Mouse (Mus musculus): ENCODE results near the gene Tcea3. TPM values are rescaled to one million over a fixed set of nuclear protein-coding genes. Genes with fewer than 3 reads are reported as not detected.
A peak's percentile ranks its signal among the peaks of the same experiment; 100 is the strongest.

Gene Tcea3
- polyA plus RNA-seq, 1 experiment from 2014 or later, result 20.8 TPM

DNA sequence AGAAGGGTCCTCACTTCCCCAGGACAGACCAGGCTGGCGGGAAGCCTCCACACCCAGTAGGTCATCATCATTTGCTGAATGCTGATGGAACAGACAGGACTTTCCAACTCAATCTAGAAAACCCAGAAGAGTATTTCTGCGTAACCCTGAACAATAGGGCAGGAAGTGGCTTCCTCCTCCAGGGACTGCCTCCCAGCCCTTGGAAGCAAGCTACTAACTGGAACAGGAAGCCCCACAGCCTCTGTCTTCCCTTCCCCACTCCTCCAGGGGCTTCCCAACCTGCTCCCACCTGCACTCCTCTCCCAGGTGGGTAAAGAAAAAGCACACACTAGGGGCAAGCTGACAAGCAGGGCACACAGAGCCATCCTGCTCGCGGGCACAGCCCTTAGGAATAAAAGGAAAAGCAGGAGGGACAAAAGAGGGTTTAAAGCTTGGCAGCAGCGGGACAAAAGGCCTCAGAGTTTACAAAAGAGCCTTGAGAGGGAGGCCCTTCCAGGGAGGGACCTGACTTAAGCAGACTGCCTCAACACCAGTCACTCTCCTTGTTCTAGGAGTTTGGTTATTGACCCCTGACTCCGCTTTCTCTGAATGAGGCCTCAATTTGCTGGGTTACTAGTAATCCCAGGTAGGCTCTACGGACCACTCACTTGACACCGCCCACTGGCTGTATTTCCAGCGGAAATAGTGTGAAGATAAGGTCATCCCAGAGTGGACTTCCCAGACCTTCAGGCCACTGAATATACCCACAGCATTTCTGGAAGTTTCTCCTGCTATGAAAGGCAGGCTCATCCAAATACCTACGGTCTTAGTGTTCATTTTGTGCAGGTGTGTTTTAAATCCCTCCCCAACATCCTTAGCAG lies 35.3 kb downstream of the Tcea3 start:
- Histone ChIP-seq H3K9ac (no peak overlapping the region), H3K9me3 (no peaks in the 10 kb centered on the region), H3K4me3 (replicated peaks) (no peak overlapping the region), H3K27me3 (replicated peaks) (no peaks in the 10 kb centered on the region), H3K4me2 (peak overlapping the region; percentile 28), H3K4me1 (peaks cover 27% of the 10 kb centered on the region), H3K36me3 (peaks cover 5% of the 10 kb centered on the region; the same call in 1 of the 2 replicates), H3K27ac (peak overlapping the region; percentile 96)
- no peak for ATAC-seq (ENCODE audit: insufficient read depth, low FRiP score, low read depth)
- 35% methylated on average over 10 of the region's 10 CpGs for WGBS

DNA sequence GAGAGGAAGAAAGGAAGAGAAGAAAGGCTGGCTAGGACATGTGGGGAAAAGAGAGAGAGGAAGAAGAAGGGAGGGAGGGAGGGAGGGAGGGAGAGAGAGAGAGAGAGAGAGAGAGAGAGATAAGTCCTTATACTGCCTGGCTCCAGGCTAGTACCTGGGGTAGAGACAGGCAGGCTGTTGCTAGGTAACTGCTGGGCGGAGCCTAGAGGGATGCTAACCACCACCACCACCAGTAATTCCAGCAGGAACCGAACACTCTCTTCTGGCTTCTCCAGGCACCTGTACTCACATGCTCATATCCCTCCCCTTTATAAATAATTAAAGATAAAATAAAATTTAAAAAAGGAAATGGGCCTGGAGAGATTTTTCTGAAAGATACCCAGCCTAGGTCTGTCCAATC lies 36.3 kb downstream of the Tcea3 start:
- H3K4me1 ChIP-seq, result peaks cover 27% of the 10 kb centered on the region
- ATAC-seq (ENCODE audit: insufficient read depth, low FRiP score, low read depth), result no peak
- WGBS, result 43% methylated on average over 2 of the region's 2 CpGs
- H3K4me3 ChIP-seq (replicated peaks), result no peak overlapping the region
- H3K27ac ChIP-seq, result peak overlapping the region; percentile 96
- peaks cover 13% of the 10 kb centered on the region for H3K36me3 ChIP-seq
- H3K9ac ChIP-seq, result no peak overlapping the region
- H3K4me2 ChIP-seq, result peak overlapping the region; percentile 84
- no peaks in the 10 kb centered on the region for H3K9me3 ChIP-seq
- H3K27me3 ChIP-seq (replicated peaks), result no peaks in the 10 kb centered on the region

DNA sequence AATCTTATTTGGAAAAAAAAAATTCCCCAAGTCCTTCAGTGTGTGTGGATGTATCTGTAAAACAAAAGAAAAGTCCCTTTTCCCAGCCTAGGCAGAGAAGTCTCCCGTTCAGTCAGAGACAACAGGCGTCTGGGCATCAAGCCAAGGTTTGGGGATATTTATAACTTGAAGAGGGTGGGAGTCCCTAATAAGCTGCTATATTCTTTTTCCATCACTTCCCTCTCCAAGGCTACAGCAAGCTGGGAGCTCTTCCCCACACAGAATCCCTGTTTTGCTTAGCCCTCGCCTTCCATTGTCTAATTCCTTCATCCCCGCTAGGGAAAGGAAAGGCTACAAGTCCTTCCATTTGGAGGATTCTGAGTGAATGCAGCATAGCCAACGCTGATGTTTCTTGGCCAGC lies 36.9 kb downstream of the Tcea3 start, which contains the start of gene Zfp46:
Zfp46 (plus strand) TSS at position 229 of the 400 bp plus-strand sequence.
- Histone ChIP-seq H3K27me3 (replicated peaks) (no peaks in the 10 kb centered on the region), H3K9ac (peak within 1 kb of the TSS; percentile 44; the same call in 1 of the 2 replicates), H3K4me3 (replicated peaks) (peak within 1 kb of the TSS; percentile 62), H3K9me3 (no peaks in the 10 kb centered on the region), H3K4me2 (peak within 1 kb of the TSS; percentile 84), H3K27ac (peak within 1 kb of the TSS; percentile 96), H3K4me1 (peaks cover 27% of the 10 kb centered on the region), H3K36me3 (peaks cover 20% of the 10 kb centered on the region)
- 24% methylated on average over 5 of the region's 5 CpGs for WGBS
- ATAC-seq (ENCODE audit: insufficient read depth, low FRiP score, low read depth), result no peak

DNA sequence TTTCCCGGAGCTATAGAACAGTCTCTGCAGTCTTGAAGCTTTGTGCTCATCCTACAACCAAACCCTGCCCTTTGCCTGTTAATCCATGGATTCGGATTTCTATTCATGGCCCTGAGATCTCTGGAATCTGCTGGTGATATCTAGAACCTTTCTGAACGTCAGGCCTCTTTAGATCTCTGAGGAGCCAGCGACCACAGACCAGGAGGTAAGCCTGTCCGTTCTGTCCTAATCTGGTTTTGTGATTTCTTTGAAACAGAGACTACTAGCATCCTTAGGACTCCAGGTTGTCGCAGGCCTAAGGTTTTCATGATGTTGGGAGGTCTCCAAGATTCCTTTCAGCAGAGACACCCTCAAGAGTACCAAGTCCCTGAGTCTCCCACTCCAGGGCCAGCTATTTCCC lies 37.4 kb downstream of the Tcea3 start:
- Histone ChIP-seq H3K4me1 (peaks cover 27% of the 10 kb centered on the region), H3K9ac (peak overlapping the region; percentile 10; the same call in 1 of the 2 replicates), H3K4me3 (replicated peaks) (peak overlapping the region; percentile 62), H3K36me3 (peaks cover 24% of the 10 kb centered on the region), H3K27me3 (replicated peaks) (no peaks in the 10 kb centered on the region), H3K4me2 (peak overlapping the region; percentile 84), H3K27ac (peak overlapping the region; percentile 96), H3K9me3 (no peaks in the 10 kb centered on the region)
- ATAC-seq (ENCODE audit: insufficient read depth, low FRiP score, low read depth), result no peak
- 28% methylated on average over 6 of the region's 6 CpGs for WGBS

DNA sequence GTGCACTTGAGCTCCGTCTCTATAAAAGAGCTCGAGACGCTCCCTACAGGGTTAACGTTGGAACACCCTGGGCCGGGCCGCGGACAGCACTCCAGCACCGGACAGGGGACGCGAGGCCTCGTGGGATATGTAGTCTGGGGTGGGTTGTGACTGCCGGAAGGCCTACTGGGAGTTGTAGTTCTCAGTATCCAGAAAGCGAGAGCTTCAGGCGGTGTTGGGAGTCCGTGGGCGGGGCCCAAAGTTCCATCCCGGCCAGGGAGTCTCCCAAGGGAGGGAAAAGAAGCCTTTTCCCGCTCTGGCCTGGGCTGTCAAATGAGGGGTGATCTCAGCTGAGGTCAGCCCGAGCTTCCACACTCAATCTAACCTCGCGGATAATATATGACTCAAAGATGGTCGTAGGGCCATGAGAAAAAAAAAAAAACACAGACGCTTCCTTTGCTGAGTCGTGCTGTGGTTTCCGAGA lies 37.9 kb downstream of the Tcea3 start:
- H3K27ac ChIP-seq, result peak overlapping the region; percentile 96
- no peaks in the 10 kb centered on the region for H3K9me3 ChIP-seq
- H3K4me1 ChIP-seq, result peaks cover 27% of the 10 kb centered on the region
- H3K9ac ChIP-seq, result peak overlapping the region; percentile 44; the same call in 1 of the 2 replicates
- WGBS, result under 1% methylated on average over 25 of the region's 25 CpGs
- ATAC-seq (ENCODE audit: insufficient read depth, low FRiP score, low read depth), result peak; percentile 96
- peaks cover 29% of the 10 kb centered on the region for H3K36me3 ChIP-seq
- no peaks in the 10 kb centered on the region for H3K27me3 ChIP-seq (replicated peaks)
- peak overlapping the region; percentile 62 for H3K4me3 ChIP-seq (replicated peaks)
- peak overlapping the region; percentile 84 for H3K4me2 ChIP-seq

DNA sequence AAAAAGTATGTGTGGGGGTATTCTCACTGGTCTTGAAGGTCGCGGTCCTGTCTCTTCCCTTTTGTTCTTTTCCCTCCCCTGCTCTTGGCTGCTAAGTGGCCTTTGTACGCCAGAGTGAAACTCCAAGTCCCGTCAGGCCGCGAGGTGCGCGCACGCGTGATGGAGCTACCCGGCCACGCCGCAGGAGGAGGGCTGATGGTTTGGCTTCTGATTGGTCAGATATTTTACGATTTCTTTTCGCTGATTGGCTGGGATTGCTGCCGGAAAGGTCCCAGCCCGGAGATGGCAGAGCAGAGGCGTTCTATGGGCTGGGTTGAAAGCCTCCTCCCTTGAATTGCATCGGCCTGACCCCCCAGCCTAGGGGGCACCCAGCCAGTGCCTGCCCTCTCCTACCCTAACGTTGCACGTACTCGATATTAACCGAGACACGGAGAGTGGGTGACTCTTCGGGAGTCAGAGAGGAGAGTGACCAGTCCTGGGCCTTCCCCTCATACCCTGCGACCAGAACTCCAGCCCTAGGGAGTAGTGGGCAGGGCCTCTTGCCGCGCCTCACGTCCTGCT lies 38.4 kb downstream of the Tcea3 start:
- Histone ChIP-seq H3K4me1 (peaks cover 27% of the 10 kb centered on the region), H3K27me3 (replicated peaks) (no peaks in the 10 kb centered on the region), H3K4me3 (replicated peaks) (peak overlapping the region; percentile 62), H3K9ac (peak overlapping the region; percentile 64), H3K4me2 (peak overlapping the region; percentile 84), H3K27ac (peak overlapping the region; percentile 96), H3K9me3 (no peaks in the 10 kb centered on the region), H3K36me3 (peaks cover 34% of the 10 kb centered on the region)
- WGBS, result under 1% methylated on average over 29 of the region's 29 CpGs
- ATAC-seq (ENCODE audit: insufficient read depth, low FRiP score, low read depth), result peak; percentile 81

DNA sequence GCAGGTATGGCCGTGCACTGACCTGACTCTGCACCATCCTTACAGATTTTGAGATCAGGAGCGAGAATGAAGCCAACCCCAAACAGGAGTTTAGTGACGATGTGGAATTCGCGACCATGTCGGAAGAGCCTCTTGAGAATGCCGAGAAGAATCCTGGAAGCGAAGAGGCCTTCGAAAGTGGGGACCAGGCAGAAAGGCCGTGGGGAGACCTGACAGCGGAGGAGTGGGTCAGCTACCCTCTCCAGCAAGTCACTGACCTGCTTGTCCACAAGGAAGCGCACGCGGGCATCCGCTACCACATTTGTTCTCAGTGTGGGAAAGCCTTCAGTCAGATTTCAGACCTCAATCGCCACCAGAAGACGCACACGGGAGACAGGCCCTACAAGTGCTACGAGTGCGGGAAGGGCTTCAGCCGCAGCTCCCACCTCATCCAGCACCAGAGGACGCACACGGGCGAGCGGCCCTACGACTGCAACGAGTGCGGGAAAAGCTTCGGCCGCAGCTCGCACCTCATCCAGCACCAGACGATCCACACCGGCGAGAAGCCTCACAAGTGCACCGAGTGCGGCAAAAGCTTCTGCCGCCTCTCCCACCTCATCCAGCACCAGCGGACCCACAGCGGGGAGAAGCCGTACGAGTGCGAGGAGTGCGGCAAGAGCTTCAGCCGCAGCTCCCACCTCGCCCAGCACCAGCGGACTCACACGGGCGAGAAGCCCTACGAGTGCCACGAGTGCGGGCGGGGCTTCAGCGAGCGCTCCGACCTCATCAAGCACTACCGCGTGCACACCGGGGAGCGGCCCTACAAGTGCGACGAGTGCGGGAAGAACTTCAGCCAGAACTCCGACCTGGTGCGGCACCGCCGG lies 42.6 kb downstream of the Tcea3 start:
- peaks cover 62% of the 10 kb centered on the region for H3K36me3 ChIP-seq
- no peak overlapping the region for H3K9ac ChIP-seq
- H3K9me3 ChIP-seq, result no peaks in the 10 kb centered on the region
- no peak overlapping the region for H3K27ac ChIP-seq
- ATAC-seq (ENCODE audit: insufficient read depth, low FRiP score, low read depth), result no peak
- H3K4me2 ChIP-seq, result no peak overlapping the region
- peaks cover 11% of the 10 kb centered on the region; the same call in 1 of the 2 replicates for H3K4me1 ChIP-seq
- H3K27me3 ChIP-seq (replicated peaks), result no peaks in the 10 kb centered on the region
- WGBS, result 66% methylated on average over 66 of the region's 66 CpGs
- no peak overlapping the region for H3K4me3 ChIP-seq (replicated peaks)

DNA sequence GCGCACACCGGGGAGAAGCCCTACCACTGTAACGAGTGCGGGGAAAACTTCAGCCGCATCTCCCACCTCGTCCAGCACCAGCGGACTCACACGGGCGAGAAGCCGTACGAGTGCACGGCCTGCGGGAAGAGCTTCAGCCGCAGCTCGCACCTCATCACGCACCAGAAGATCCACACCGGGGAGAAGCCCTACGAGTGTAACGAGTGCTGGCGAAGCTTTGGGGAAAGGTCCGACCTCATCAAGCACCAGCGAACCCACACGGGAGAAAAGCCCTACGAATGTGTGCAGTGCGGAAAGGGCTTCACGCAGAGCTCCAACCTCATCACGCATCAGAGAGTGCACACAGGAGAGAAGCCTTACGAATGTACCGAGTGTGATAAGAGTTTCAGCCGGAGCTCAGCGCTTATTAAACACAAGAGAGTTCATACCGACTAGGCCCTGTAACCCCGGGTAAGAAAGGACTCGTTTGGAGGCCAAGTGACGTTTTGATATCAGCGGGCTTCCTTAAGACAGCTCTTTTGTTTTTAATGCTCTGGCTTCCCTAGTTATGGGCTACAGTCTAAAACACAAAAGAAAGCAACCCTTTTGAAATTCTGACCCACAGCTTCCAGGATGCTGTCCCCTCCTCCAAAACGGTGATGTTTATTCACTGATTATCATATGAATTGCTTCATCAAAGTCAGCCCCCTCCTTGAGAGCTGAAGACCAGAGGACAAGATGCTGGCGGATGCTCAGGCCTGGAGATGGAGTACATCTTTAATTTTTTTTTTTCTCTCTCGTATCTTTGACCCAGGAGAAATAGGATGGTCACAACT lies 43.5 kb downstream of the Tcea3 start:
- Histone ChIP-seq H3K36me3 (peaks cover 62% of the 10 kb centered on the region), H3K9ac (no peak overlapping the region), H3K27me3 (replicated peaks) (no peaks in the 10 kb centered on the region), H3K27ac (no peak overlapping the region), H3K9me3 (no peaks in the 10 kb centered on the region), H3K4me3 (replicated peaks) (no peak overlapping the region), H3K4me2 (no peak overlapping the region), H3K4me1 (peaks cover 11% of the 10 kb centered on the region; the same call in 1 of the 2 replicates)
- no peak for ATAC-seq (ENCODE audit: insufficient read depth, low FRiP score, low read depth)
- 74% methylated on average over 39 of the region's 39 CpGs for WGBS

DNA sequence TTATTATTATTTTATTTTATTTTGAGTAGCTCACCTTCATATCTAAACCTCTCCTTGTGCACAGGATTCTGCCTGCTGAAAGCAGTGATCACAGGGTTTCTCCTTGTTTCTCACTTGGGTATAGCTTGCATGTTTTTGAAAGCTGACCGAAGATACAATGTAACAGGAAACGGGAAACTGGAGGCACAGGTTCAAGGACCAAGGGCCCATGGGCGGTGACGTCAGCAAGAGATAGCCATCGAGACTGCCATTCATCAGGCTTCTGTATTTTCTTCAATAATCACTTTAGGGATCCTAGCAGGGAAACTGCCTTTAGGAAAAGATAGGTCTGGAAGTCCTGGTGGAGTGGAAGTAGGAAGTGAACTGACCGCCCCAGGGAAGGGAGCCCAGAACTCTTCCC lies 44.2 kb downstream of the Tcea3 start:
- Histone ChIP-seq H3K9me3 (no peaks in the 10 kb centered on the region), H3K9ac (no peak overlapping the region), H3K36me3 (peaks cover 62% of the 10 kb centered on the region), H3K4me1 (peaks cover 7% of the 10 kb centered on the region; the same call in 1 of the 2 replicates), H3K27me3 (replicated peaks) (no peaks in the 10 kb centered on the region), H3K4me3 (replicated peaks) (no peak overlapping the region), H3K27ac (no peak overlapping the region), H3K4me2 (no peak overlapping the region)
- ATAC-seq (ENCODE audit: insufficient read depth, low FRiP score, low read depth), result no peak
- WGBS, result 90% methylated on average over 6 of the region's 6 CpGs

DNA sequence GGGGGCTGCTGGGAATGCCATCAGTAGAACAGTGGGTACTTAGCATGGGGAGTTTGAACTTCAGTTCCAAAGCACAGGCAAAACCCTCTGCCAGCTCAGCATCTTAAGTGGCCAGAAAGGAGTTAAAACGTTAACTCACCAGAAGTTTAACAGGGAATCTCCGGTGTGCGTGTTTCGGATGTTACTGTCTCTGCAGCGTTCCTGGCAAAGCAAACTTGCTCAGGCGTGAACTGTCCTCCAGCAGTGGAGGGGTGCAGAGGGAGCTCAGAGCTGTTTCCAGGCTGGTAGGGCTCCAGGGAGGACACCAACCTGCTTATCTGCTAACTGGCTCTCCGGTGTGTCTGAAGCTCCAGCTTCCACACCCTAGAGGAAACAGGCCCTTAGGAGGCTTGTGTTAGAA lies 48.4 kb downstream of the Tcea3 start:
- Histone ChIP-seq H3K9ac (no peak overlapping the region), H3K27ac (no peak overlapping the region), H3K9me3 (no peaks in the 10 kb centered on the region), H3K4me3 (replicated peaks) (no peak overlapping the region), H3K4me1 (no peaks in the 10 kb centered on the region), H3K4me2 (no peak overlapping the region), H3K27me3 (replicated peaks) (no peaks in the 10 kb centered on the region), H3K36me3 (peaks cover 28% of the 10 kb centered on the region)
- no peak for ATAC-seq (ENCODE audit: insufficient read depth, low FRiP score, low read depth)
- WGBS, result 71% methylated on average over 7 of the region's 7 CpGs

DNA sequence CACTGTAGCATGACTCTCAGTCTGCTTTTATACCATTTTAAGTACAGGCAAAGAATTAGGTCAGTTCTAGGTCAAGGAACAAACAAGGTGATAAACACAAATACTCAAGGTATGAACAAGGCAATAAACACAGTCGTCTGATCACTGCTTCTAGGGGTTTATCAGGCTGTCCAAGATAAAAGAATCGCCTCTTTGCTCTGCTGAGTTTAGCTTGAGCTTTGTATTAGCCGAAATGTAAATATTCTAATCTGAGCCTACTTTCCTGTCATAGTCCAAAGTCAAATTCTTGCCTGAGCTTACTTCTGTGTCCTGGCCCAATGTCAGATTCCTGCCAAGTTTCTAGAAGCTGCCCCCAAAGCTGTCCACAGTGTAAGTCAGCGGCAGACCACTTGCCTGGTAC lies 54.9 kb downstream of the Tcea3 start:
- Histone ChIP-seq H3K4me3 (replicated peaks) (no peak overlapping the region), H3K9ac (no peak overlapping the region), H3K4me2 (no peak overlapping the region), H3K4me1 (no peaks in the 10 kb centered on the region), H3K9me3 (no peaks in the 10 kb centered on the region), H3K27me3 (replicated peaks) (no peaks in the 10 kb centered on the region), H3K27ac (no peak overlapping the region), H3K36me3 (no peaks in the 10 kb centered on the region)
- WGBS, result 38% methylated on average over 4 of the region's 4 CpGs
- ATAC-seq (ENCODE audit: insufficient read depth, low FRiP score, low read depth), result no peak

Measured in stomach, embryonic 15.5 days (tissue).